Mouse (Mus musculus): Measurements from ENCODE around the gene Lpin3.

Lpin3 gene

DNA sequence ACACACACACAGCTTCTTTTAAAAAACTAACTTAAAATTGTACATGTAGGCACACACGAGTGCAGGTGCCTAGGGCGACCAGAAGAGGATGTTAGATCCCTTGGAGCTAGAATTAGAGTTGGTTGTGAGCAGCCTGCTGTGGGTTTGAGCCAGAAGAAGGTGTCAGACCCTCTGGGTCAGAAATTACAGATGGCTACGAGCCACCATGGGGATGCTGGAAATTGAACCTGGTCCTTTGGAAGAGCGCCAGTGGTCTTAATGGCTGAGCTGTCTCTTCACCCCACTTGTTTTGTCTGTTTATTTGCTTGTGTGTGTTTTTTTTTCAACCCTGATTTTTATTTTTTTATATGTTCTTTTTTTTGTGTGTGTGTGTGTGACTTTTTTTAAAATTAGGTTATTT lies 54.0 kb downstream of the Lpin3 start:
- no peak for DNase-seq (ENCODE audit: low read depth)

GRCm38 (mm10) chr2:160940930-160941709 lies 60.6 kb downstream of the Lpin3 start:
- DNase-seq (ENCODE audit: low read depth): no peak

- no peak for DNase-seq (ENCODE audit: low read depth)
These were observed 62.0 kb downstream of the Lpin3 start for GRCm38 (mm10) chr2:160942443-160942842.

DNA sequence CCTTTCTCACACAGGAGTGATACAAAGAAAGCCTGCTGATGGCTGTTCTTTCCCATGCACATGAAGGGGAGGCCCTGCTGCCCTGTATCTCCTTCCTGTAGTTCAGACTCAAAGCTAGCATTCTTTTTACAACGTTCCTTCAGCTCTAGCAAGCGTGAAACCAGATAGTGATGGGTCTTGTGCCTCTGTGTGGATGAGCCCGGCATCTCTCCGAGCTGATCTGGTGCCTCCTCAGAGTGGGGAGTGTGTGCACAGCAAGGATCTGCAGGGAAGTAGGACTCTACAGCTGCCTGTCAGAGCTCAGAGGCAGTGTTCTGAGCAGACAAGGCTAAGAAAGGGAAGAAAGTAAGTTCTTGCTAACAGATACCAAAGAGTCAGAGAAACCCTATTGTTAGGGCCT lies 71.1 kb downstream of the Lpin3 start:
- no peak for DNase-seq (ENCODE audit: low read depth)

GRCm38 (mm10) chr2:160953131-160953873 lies 72.8 kb downstream of the Lpin3 start:
- no peak for DNase-seq (ENCODE audit: low read depth)

- DNase-seq (ENCODE audit: low read depth): no peak
These were observed 74.1 kb downstream of the Lpin3 start for GRCm38 (mm10) chr2:160954541-160954940.

DNA sequence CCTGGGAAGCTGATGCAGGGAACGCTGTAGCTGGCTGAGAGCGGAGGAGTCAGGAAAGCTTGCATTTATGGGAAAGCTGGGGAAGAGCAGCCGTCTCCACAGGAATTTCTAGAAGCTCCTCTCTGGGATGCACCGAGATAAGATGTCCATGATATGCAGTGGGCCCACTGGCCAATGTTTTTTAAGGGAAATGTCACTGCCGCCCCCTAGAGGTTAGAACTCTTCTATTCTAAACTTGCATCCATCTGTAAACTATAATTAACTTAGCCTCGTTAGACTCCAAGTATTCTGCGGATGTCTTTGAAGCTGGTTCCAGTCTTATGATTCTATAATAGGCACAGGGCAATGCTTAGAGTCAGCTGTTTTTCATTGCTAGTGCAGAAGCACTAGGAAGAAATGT lies 74.9 kb downstream of the Lpin3 start:
- DNase-seq (ENCODE audit: low read depth): no peak

Measured in fibroblast of lung, adult 2 months (primary cell).